Mouse (Mus musculus) gonadal fat pad, adult 2 months (tissue): ENCODE data around the gene Glt1d1. TPM values are rescaled to one million over a fixed set of nuclear protein-coding genes. Genes with fewer than 3 reads are reported as not detected.

Source experiments
- polyA plus RNA-seq: library from polyadenylated mRNA; depleted of rRNA; stranded (reverse); fragments of >200 nt; gene quantifications from 2 replicates; pipeline ENCODE4 v1.2.3, GENCODE M21; 2012; rRNA removed

Gene Glt1d1
- polyA plus RNA-seq, 1 experiment, result 0.46 TPM

Other genes starting within 250 kb of the Glt1d1 start
- gene Slc15a4, start 635 bp downstream of the Glt1d1 start, polyA plus RNA-seq, result 18.2 and 21.0 TPM in 2 replicates